1 mouse cellular context compared by ENCODE assay signal in the genomic region with DNA sequence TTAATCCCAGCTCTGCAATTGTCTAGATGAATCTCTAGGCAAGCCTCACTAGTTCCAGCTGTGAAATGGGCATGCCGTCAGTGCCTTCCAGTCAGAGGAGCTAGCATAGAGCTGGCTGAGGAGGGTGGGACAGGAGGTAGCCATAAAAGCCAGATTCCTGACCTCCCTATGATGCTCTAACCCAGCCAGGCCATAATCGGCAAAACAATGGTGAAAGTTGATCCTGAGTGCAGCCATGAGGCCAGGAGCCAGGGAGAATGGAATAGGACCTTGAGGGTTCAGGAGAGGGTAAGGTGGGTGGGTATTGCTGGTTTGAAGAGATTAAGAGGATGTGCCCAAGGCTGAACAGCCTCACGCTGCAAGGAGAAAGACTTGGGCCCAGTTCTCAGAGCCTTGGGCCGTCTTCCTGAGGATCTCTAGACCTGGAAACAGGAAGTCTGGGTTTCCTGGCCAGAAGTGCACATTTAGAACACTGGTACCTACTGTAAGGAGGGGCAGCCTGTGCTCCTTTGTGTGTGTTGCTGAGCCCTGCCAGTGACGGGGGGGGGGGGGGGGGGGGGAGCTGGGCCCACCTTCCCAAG.
TF ChIP-seq lines count a peak whose summit lies in the region.

No protein-coding gene starts in this region.

TF ChIP-seq in MEL, 35 proteins besides CTCF, POLR2A, EP300 and RAD21:
- no peak for TF ChIP-seq GATA1 (IDR thresholded peaks at IDR 0.05; ENCODE audit: low read depth, low read length)
- TF ChIP-seq MEF2A (IDR thresholded peaks at IDR 0.05; ENCODE audit: extremely low read depth, insufficient replicate concordance, low read depth, low read length, poor library complexity, severe bottlenecking), result no peak
- TF ChIP-seq CHD1 (IDR thresholded peaks at IDR 0.05; ENCODE audit: low read depth, low read length), result no peak
- no peak for TF ChIP-seq CHD2 (IDR thresholded peaks at IDR 0.05; ENCODE audit: low read length)
- TF ChIP-seq BHLHE40 (IDR thresholded peaks at IDR 0.05; ENCODE audit: borderline replicate concordance, low read depth, low read length), result no peak
- TF ChIP-seq GABPA (IDR thresholded peaks at IDR 0.05; ENCODE audit: low read depth, low read length), result no peak
- TF ChIP-seq MAX (IDR thresholded peaks at IDR 0.05; ENCODE audit: low read length), result no peak
- no peak for TF ChIP-seq NELFE (IDR thresholded peaks at IDR 0.05; ENCODE audit: low read depth, low read length)
- TF ChIP-seq SMC3 (IDR thresholded peaks at IDR 0.05; ENCODE audit: low read depth, low read length), result no peak
- TF ChIP-seq ZC3H11A (IDR thresholded peaks at IDR 0.05; ENCODE audit: low read depth, low read length), result no peak
- no peak for TF ChIP-seq ELF1 (IDR thresholded peaks at IDR 0.05; ENCODE audit: low read depth, low read length)
- no peak for TF ChIP-seq TCF12 (IDR thresholded peaks at IDR 0.05; ENCODE audit: low read depth, low read length)
